Mouse (Mus musculus) testis, adult 2 months (tissue): ENCODE data around the gene Rnf19b. TPM values are rescaled to one million over a fixed set of nuclear protein-coding genes. Genes with fewer than 3 reads are reported as not detected.

Experiments used
- H3K27ac ChIP-seq: fragments of 200-500 bp; 2 replicates; pipeline ENCODE4 v1.5.1; 2012; ENCODE audit warnings: low read depth, low read length; ENCODE audit not compliant: control insufficient read depth, insufficient read depth
- H3K27me3 ChIP-seq: fragments of 200-500 bp; 2 replicates; pipeline ENCODE4 v1.6.1; 2012; ENCODE audit warnings: mild to moderate bottlenecking, low read length, moderate library complexity; ENCODE audit not compliant: control insufficient read depth, insufficient read depth
- H3K36me3 ChIP-seq: fragments of 200-500 bp; 2 replicates; pipeline ENCODE4 v1.6.1; 2012; ENCODE audit warnings: mild to moderate bottlenecking, low read length; ENCODE audit not compliant: control insufficient read depth, insufficient read depth
- H3K4me1 ChIP-seq: fragments of 200-500 bp; 2 replicates; pipeline ENCODE4 v1.6.1; 2012; ENCODE audit warnings: low read length; ENCODE audit not compliant: control insufficient read depth, insufficient read depth
- H3K4me3 ChIP-seq: fragments of 200-500 bp; 2 replicates; pipeline ENCODE4 v1.5.1; 2012; ENCODE audit warnings: low read depth, mild to moderate bottlenecking, low read length, moderate library complexity, mixed read lengths; ENCODE audit not compliant: control insufficient read depth
- CTCF ChIP-seq: fragments of 200-500 bp; IDR thresholded peaks from 2 replicates; pipeline ENCODE4 v1.5.1; 2012; ENCODE audit warnings: low read depth, mild to moderate bottlenecking, inconsistent platforms, low read length, moderate library complexity; ENCODE audit not compliant: control insufficient read depth, insufficient read depth, insufficient replicate concordance
- POLR2A ChIP-seq: fragments of 200-500 bp; IDR thresholded peaks from 2 replicates; pipeline ENCODE4 v1.6.1; 2012; ENCODE audit warnings: low read depth, mild to moderate bottlenecking, inconsistent platforms, low read length, moderate library complexity; ENCODE audit not compliant: control insufficient read depth
- polyA plus RNA-seq: library from polyadenylated mRNA; depleted of rRNA; stranded (reverse); fragments of >200 nt; gene quantifications from 2 replicates; pipeline ENCODE4 v1.2.3, GENCODE M21; 2012

Rnf19b gene
- polyA plus RNA-seq, 1 experiment: 515 TPM

DNA sequence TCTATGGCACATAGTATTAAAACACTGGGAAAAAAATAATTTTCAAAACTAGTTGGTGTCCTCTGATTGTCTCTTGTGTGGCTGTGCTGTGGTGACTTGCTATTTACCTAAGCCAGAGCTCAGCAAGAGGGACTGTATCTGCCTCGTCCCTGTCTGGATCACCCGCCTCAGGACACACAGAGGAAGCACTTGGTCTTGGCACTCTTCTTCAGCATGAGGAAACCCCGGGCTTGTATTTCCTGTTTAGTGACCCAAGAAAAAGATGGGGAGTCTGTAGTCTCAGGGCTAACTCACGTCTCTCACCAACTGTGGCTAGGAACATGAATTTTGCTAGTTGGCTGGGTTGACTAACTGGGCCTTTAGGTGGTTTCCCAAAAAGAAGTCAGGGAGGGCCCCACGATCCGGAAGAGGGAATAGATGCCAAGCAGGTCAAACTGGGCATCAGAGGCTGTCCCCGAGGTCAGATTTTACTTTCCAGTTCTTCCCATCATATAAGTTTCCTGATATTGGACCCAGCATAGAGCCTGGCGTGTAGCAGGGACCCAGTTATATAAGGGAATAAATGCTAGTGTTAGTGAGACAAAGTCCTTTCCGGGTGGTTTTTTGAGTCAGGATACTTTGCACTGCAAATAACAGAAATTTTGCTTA, 39.2 kb upstream of the Rnf19b start:
- no peaks in the 10 kb centered on the region for H3K4me1 ChIP-seq
- H3K27ac ChIP-seq: no peak overlapping the region
- H3K36me3 ChIP-seq: no peaks in the 10 kb centered on the region
- no peak overlapping the region for H3K4me3 ChIP-seq
- TF ChIP-seq CTCF (no peak), POLR2A (no peak)
- H3K27me3 ChIP-seq: no peaks in the 10 kb centered on the region

DNA sequence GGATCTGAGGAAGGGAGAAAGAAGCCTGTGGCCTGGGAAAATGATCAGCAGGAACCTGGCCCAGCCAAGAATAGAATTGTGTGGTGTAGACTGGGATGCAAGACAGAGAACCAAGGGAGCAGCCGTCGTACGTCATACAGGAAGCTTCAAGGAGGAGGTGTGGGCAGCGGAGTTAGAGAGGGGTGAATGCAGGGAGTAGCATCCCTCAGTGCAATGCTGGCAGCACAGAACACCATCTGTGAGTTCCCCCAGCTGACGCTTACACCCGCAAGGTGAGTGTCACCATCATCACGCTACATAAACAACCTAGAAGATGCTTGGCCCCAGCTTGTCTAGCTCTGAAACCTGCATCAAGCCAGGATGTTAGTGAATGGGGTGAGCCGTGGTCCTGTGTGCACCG, 38.3 kb upstream of the Rnf19b start:
- H3K27ac ChIP-seq: no peak overlapping the region
- H3K4me3 ChIP-seq: no peak overlapping the region
- no peaks in the 10 kb centered on the region for H3K36me3 ChIP-seq
- no peaks in the 10 kb centered on the region for H3K27me3 ChIP-seq
- TF ChIP-seq CTCF (no peak), POLR2A (no peak)
- H3K4me1 ChIP-seq: peaks cover 2% of the 10 kb centered on the region; the same call in 1 of the 2 replicates

DNA sequence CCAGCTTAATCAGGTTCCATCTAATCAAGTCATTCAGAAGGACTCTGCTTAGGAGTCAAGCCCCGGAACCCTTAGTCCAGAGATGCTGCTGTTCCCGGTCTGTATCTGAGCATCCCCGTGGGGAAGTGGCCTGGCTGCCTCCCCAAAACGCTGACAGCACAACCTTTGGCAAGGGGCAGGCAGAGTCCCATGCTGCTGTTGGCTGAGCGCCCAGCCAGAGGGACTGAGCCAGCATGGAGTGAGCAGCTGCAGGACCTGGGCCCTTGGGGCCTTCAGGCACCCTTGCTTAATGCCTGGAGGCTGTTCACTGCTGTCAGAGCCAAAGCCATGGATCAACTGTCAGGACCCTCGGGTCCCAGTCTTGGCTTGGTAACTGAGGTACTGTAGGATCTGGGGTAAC, 37.6 kb upstream of the Rnf19b start:
- Histone ChIP-seq H3K36me3 (no peaks in the 10 kb centered on the region), H3K4me3 (no peak overlapping the region), H3K27ac (no peak overlapping the region), H3K27me3 (no peaks in the 10 kb centered on the region), H3K4me1 (peaks cover 2% of the 10 kb centered on the region; the same call in 1 of the 2 replicates)
- TF ChIP-seq CTCF (no peak), POLR2A (no peak)

DNA sequence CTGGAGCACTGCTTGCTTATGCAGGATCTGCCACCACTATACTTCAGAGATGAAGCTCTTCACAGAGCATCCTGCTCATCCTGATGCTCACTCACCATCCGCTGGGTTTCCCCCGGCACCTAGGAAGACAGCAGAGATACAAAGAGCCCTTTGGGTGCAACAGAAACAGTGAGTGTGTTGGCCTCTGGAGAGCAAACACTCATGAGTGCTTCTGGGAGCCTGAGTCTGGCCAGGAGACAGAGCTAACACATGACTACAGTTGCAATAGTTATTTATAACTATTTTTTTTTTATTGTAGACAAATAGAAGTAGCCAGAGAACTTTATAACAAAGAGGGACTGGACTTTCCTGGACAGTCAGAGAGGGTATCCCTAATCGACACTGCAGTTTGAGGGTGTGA, 36.6 kb upstream of the Rnf19b start:
- Histone ChIP-seq H3K4me1 (peaks cover 2% of the 10 kb centered on the region; the same call in 1 of the 2 replicates), H3K27me3 (no peaks in the 10 kb centered on the region), H3K36me3 (no peaks in the 10 kb centered on the region), H3K27ac (no peak overlapping the region), H3K4me3 (no peak overlapping the region)
- no peak for TF ChIP-seq CTCF
- TF ChIP-seq POLR2A: no peak

DNA sequence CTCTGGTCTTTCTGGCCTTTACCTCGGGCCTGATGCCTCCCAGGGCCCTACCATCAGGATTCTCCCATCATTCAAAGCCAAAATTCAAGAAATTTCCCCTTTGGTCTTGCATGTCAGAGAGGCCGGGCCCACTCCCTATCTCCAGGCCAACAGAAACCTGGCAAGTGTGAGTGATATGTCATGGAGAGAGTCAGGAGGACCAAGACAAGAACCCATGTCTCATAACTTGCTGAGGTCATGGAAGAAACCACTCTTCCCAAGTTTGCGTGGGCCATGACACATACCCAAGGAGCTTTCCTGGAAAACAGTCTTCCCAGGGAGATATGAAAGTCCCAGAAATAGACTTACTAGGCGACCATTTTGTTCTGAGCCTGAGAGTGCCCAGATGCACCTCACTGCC, 36.2 kb upstream of the Rnf19b start:
- H3K27me3 ChIP-seq: no peaks in the 10 kb centered on the region
- H3K4me3 ChIP-seq: no peak overlapping the region
- no peak overlapping the region for H3K27ac ChIP-seq
- H3K4me1 ChIP-seq: peaks cover 2% of the 10 kb centered on the region; the same call in 1 of the 2 replicates
- H3K36me3 ChIP-seq: no peaks in the 10 kb centered on the region
- no peak for TF ChIP-seq POLR2A
- no peak for TF ChIP-seq CTCF

DNA sequence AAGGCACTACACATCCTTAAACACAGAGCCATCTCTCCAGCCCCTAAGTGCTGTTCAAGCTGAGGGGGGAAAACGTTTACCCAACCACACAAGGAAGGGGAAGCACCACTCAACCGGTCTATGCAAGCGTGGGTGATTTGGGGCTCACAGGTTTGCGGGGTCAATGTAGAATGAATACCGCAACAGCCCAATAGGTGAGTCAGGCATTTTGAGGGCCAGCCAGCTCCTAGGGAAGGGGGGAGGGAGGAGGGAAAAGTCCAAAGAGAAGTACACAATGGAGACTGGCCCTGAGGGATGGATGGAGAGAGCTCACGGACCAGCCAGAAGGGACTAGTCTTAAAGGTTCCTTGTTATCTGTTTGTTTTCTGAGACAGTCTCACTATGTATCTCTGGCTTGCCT, 34.2 kb upstream of the Rnf19b start:
- Histone ChIP-seq H3K27ac (no peak overlapping the region), H3K27me3 (no peaks in the 10 kb centered on the region), H3K4me3 (no peak overlapping the region), H3K36me3 (no peaks in the 10 kb centered on the region), H3K4me1 (peaks cover 2% of the 10 kb centered on the region; the same call in 1 of the 2 replicates)
- no peak for TF ChIP-seq POLR2A
- TF ChIP-seq CTCF: no peak

DNA sequence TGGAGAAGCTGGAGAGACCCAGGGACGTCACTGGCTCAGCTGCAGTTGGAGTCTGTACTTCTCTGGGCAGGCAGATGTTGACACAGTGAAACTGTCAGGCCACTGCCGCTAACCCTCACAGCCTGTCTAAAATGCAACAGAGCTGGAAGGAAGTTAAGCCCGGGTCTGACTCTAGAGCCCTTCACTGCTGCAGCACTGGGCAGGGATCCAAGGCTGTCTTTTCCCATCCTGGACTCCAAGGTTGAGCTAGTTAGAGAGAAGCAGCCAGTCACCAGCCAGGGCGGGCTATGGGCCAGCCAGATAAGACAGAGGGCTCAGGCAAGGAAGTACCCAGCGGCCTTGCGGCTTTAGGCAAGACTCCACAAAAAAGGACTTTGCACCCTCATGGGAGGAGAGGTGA, 33.3 kb upstream of the Rnf19b start:
- TF ChIP-seq CTCF (no peak), POLR2A (no peak)
- H3K36me3 ChIP-seq: no peaks in the 10 kb centered on the region
- H3K4me1 ChIP-seq: peaks cover 2% of the 10 kb centered on the region; the same call in 1 of the 2 replicates
- H3K27me3 ChIP-seq: no peaks in the 10 kb centered on the region
- H3K4me3 ChIP-seq: no peak overlapping the region
- H3K27ac ChIP-seq: no peak overlapping the region

DNA sequence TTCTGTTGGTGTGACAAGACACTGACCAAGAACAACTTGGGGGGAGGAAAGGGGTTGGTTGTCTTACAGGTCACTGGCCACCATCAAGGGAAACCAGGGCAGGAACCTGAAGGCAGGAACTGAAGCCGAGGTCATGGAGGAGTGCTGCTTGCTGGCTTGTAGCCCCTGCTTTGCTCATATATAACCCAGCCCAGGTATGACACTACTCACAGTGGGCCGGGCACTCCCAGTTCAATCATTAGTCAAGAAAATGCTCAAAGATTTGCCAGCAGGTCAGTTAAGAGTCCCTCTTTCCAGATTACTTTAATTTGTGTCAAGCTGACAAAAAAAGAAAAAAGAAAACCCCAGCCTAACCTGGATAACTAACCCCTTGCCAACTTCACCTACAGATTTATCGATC, 32.4 kb upstream of the Rnf19b start:
- TF ChIP-seq POLR2A (no peak), CTCF (no peak)
- H3K4me3 ChIP-seq: no peak overlapping the region
- no peaks in the 10 kb centered on the region for H3K27me3 ChIP-seq
- peaks cover 2% of the 10 kb centered on the region; the same call in 1 of the 2 replicates for H3K4me1 ChIP-seq
- no peaks in the 10 kb centered on the region for H3K36me3 ChIP-seq
- H3K27ac ChIP-seq: no peak overlapping the region
